Mouse (Mus musculus) kidney, embryonic 16.5 days (tissue): Measurements from ENCODE around the gene 1700019N19Rik. TPM values are rescaled to one million over a fixed set of nuclear protein-coding genes. Genes with fewer than 3 reads are reported as not detected.
A peak's percentile ranks its signal among the peaks of the same experiment; 100 is the strongest.

Experiments used
- ATAC-seq: fragments of 200-750 bp; cut with Nextera tagmentation; 2 replicates; pipeline ENCODE4 v1.8.0; 2017; ENCODE audit warnings: moderate TSS enrichment; ENCODE audit not compliant: low FRiP score, low TSS enrichment
- H3K27ac ChIP-seq: fragments of 300-500 bp; sonication (generic); 2 replicates; pipeline ENCODE4 v1.5.1; 2014; ENCODE audit warnings: low read length
- H3K27me3 ChIP-seq: fragments of 300-500 bp; sonication (generic); 2 replicates; pipeline ENCODE4 v1.6.1; 2014; ENCODE audit warnings: low read length, control low read depth, mixed read lengths; ENCODE audit not compliant: insufficient read depth
- H3K36me3 ChIP-seq: fragments of 300-500 bp; sonication (generic); 2 replicates; pipeline ENCODE4 v1.6.1; 2014; ENCODE audit warnings: low read length, control low read depth, mixed read lengths; ENCODE audit not compliant: insufficient read depth
- H3K4me1 ChIP-seq: fragments of 300-500 bp; sonication (generic); 2 replicates; pipeline ENCODE4 v1.6.1; 2014; ENCODE audit warnings: low read length, control low read depth, mixed read lengths; ENCODE audit not compliant: insufficient read depth
- H3K4me2 ChIP-seq: fragments of 300-500 bp; sonication (generic); replicated peaks from 2 replicates; pipeline ENCODE4 v1.6.1; 2014; ENCODE audit warnings: low read depth, low read length
- H3K4me3 ChIP-seq: fragments of 300-500 bp; sonication (generic); 2 replicates; pipeline ENCODE4 v1.5.1; 2014; ENCODE audit warnings: mild to moderate bottlenecking, low read length
- H3K9ac ChIP-seq: fragments of 300-500 bp; sonication (generic); replicated peaks from 2 replicates; pipeline ENCODE4 v1.6.1; 2014; ENCODE audit warnings: low read length
- H3K9me3 ChIP-seq: fragments of 300-500 bp; sonication (generic); 2 replicates; pipeline ENCODE4 v1.6.1; 2016; ENCODE audit warnings: low read length, control low read depth
- WGBS: fragments of 180-500 bp; shearing (Covaris S2); extraction: QIAGEN DNeasy Blood & Tissue Kit; methylation state at CpG from one replicate; pipeline ENCODE4 v1.1.7; 2014; 5-methylcytosine and 5-hydroxymethylcytosine counted together
- polyA plus RNA-seq: library from polyadenylated mRNA; unstranded; fragments of >200 nt; fragmentation: Nextera tagmentation; extraction: Ambion mirVana; gene quantifications from 2 replicates; pipeline ENCODE4 v1.2.1, GENCODE M21; 2015

The 1700019N19Rik gene
- polyA plus RNA-seq, 1 experiment from 2014 or later: not detected

DNA sequence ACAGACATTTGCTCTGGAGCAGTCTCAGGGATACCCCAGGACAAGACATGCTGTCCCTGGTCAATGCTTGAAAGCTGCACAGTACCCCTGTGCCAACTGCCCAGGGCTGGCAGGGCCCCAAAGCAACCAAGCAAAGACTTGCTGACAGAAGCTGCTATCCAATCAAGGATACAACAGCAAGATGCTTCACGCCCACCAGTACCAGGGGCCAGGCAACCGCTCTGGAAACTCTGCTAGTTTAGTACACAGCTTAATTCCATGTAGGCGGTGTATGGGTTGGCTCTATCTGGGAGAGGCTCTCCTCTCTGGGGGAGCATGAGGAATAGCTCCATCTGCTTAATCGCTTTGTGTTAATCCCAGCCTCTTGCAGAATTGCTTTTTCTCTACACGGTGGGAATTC is 35.3 kb upstream of the 1700019N19Rik start:
- 88% methylated on average over 5 of the region's 5 CpGs for WGBS
- Histone ChIP-seq H3K9me3 (no peaks in the 10 kb centered on the region), H3K4me3 (no peak overlapping the region), H3K27ac (no peak overlapping the region), H3K4me2 (no peak overlapping the region), H3K36me3 (peaks cover 5% of the 10 kb centered on the region; the same call in 1 of the 2 replicates), H3K4me1 (peaks cover 14% of the 10 kb centered on the region), H3K27me3 (no peaks in the 10 kb centered on the region), H3K9ac (no peak overlapping the region)
- no peak for ATAC-seq

DNA sequence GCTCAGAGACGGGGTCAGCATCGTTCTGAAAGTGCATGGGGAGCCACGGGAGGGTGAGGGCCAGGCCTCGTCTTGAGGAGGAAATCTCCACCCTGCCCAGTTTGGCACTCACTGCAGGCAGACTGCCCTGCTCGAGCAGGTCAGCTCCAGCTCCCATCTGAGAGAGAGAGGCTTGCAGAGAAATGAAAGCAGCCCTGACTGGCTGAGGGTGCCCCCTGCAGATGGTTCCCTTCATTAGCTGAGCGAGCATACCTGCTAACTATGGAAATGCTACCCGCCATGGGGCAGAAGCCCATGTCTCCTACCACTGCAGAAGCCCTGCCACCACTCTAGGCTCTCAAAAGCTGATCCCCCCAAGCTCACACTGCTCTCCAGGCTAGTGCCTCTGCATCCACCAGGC is 33.4 kb upstream of the 1700019N19Rik start:
- Histone ChIP-seq H3K27me3 (no peaks in the 10 kb centered on the region), H3K4me2 (no peak overlapping the region), H3K36me3 (peaks cover 7% of the 10 kb centered on the region; the same call in 1 of the 2 replicates), H3K4me1 (peaks cover under 1% of the 10 kb centered on the region; the same call in 1 of the 2 replicates), H3K4me3 (no peak overlapping the region), H3K9ac (no peak overlapping the region), H3K27ac (no peak overlapping the region), H3K9me3 (no peaks in the 10 kb centered on the region)
- ATAC-seq: no peak
- WGBS: 61% methylated on average over 7 of the region's 7 CpGs

DNA sequence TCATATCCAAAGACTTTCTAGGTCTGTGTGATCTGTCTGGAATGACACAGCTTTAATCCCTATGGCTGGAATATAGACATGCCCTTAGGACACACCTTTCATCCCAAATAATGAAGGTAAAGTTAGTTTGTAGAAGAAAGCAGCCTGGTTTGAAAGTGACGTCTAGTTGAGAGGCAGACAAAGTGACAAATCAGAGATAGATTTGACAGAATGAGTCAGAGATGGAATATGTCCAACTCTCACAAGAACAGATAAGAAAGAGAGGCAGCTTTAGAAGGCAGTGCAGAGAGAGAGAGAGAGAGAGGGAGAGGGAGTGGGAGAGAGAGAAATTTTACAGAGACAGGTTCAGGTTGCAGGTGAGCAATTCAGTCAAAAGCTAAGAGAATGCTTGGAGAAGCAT is 30.1 kb upstream of the 1700019N19Rik start:
- Histone ChIP-seq H3K4me1 (peaks cover 11% of the 10 kb centered on the region; the same call in 1 of the 2 replicates), H3K27me3 (no peaks in the 10 kb centered on the region), H3K36me3 (peaks cover 7% of the 10 kb centered on the region; the same call in 1 of the 2 replicates), H3K4me2 (no peak overlapping the region), H3K9me3 (no peaks in the 10 kb centered on the region), H3K9ac (no peak overlapping the region), H3K4me3 (no peak overlapping the region), H3K27ac (no peak overlapping the region)
- 68% methylated on average over 1 of the region's 1 CpGs for WGBS
- ATAC-seq: no peak

DNA sequence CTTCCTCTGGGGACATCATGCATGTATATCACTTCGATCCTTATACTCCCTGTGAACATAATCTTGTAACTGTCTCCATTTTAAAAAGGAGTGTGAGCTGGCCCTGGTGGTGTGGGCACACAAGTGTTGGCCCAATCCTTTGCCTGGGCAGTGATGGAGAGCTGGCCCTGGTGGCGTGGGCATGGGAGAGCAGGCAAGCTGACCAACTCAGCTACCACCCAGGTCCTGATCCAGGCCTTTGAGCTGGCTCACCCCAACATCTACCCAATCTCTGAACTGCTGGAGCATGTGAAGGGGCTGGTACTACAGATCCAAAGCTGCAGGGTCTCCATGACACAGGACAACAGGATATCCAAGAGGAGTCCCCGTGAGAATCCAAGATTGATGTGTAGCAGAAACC is 29.0 kb upstream of the 1700019N19Rik start:
- Histone ChIP-seq H3K9ac (no peak overlapping the region), H3K4me1 (peaks cover 21% of the 10 kb centered on the region; the same call in 1 of the 2 replicates), H3K27ac (no peak overlapping the region), H3K4me3 (no peak overlapping the region), H3K36me3 (peaks cover 7% of the 10 kb centered on the region; the same call in 1 of the 2 replicates), H3K27me3 (no peaks in the 10 kb centered on the region), H3K4me2 (no peak overlapping the region), H3K9me3 (no peaks in the 10 kb centered on the region)
- ATAC-seq: no peak
- WGBS: 84% methylated on average over 3 of the region's 3 CpGs

DNA sequence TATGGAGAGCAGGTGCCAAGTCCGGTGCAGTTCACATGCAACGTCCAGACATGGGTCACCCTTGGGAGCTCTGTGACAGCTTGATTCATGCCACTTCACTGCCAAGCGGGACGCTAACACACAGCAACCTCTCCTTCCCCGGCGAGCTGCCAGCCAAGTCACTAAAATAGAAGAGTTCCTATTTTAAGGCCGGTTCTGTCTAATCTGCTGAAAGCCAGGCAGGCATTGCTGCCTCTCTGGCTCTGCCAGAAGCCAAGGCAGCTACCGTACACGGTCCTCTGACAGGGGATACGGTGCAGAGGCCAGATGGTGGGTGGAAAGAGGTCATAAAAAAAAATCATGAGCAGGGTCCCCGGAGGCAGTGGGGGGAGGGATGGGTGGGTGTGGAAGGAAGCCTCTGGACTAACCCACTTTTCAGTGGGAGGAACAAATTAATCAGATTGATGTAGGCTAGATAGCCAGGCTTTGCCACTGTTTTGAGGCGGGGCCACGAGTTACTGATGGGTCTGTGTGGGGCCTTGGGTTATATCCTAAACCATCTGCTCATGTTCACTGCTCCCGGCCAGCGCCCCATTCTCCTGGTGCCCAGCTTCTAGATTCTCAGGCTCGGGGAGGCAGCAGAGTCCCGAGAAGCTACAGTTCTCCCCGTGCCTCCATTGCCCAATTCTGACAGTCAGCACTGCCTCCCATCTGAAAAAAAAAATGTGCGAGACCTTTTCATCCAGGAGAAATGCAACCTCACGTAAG is 28.4 kb upstream of the 1700019N19Rik start:
- no peak overlapping the region for H3K27ac ChIP-seq
- no peak for ATAC-seq

DNA sequence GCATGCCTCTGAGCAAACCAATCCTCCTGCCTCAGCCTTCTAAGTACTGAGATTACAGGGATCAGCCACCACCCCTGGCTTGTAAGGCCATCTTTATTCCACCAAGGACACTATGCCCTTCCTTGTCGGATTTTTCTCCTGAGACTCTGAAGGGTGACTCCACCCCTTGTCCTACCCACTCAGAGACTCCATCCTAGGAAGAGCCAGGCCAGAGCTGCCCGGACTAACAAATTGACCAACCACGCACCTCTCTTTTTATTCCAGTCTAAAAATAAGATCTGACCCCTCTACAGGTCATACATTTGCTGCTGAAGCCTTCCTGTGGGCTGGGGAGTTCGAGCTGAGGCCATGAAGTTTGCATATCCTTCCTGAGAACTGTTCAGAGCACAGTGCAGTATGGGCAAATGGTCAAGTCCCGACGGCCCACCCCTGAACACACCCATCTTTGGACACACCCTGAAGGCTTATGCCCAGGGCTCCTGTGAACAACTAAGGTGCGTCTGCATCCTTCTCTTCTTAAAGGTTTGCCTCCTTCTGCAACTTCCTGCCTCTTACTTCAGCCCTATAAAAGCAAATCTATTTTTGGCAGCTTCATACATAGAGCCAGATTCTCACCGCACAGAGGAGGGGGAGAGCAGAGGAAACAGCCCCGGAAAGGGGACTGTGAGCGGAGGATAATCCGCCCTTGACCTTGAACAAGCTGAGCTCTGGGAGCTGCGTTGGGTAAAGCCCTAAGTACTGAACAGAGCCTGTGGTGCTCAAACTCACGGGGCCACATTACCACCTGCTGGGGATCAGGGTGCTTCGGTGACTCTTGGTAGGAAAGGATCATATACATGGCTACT is 24.5 kb upstream of the 1700019N19Rik start:
- ATAC-seq: 0 out of 2 replicates have a peak, but pooled peaks have one; percentile 24
- no peaks in the 10 kb centered on the region for H3K36me3 ChIP-seq
- no peaks in the 10 kb centered on the region for H3K9me3 ChIP-seq
- H3K4me3 ChIP-seq: no peak overlapping the region
- peak overlapping the region; percentile 20; the same call in 1 of the 2 replicates for H3K27ac ChIP-seq
- WGBS: 68% methylated on average over 14 of the region's 14 CpGs
- no peaks in the 10 kb centered on the region for H3K27me3 ChIP-seq
- H3K4me2 ChIP-seq: no peak overlapping the region
- H3K4me1 ChIP-seq: peaks cover 26% of the 10 kb centered on the region
- H3K9ac ChIP-seq: no peak overlapping the region

More for the DNA sequence above, 28.4 kb upstream of the 1700019N19Rik start:
- peaks cover 7% of the 10 kb centered on the region; the same call in 1 of the 2 replicates for H3K36me3 ChIP-seq
- H3K9me3 ChIP-seq: no peaks in the 10 kb centered on the region
- no peak overlapping the region for H3K9ac ChIP-seq
- WGBS: 44% methylated on average over 20 of the region's 20 CpGs
- peaks cover 21% of the 10 kb centered on the region; the same call in 1 of the 2 replicates for H3K4me1 ChIP-seq
- H3K27me3 ChIP-seq: no peaks in the 10 kb centered on the region
- H3K4me2 ChIP-seq: no peak overlapping the region
- no peak overlapping the region for H3K4me3 ChIP-seq

DNA sequence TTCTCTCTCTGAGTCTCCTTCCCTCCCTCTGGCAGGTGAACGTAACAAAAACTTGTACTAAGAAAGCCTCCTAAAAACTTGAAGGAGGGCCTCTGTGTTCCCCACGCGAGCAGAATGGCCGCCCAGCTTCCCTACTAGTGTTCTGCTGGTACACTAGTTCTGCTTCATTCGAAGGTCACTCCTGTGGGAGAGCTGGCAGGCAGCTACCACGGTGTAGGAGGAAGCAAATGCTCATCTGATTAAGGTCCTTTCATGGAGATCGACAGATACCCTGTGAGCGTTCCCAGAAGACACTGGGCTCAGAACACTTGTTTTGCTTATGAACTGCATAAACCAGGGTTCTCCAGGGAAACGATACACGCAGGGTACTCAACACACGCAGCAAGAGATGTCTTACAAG is 23.1 kb upstream of the 1700019N19Rik start:
- Histone ChIP-seq H3K27me3 (no peaks in the 10 kb centered on the region), H3K4me3 (no peak overlapping the region), H3K36me3 (no peaks in the 10 kb centered on the region), H3K4me1 (peaks cover 23% of the 10 kb centered on the region), H3K9ac (no peak overlapping the region), H3K4me2 (no peak overlapping the region), H3K9me3 (no peaks in the 10 kb centered on the region), H3K27ac (no peak overlapping the region)
- 83% methylated on average over 11 of the region's 11 CpGs for WGBS
- ATAC-seq: no peak

DNA sequence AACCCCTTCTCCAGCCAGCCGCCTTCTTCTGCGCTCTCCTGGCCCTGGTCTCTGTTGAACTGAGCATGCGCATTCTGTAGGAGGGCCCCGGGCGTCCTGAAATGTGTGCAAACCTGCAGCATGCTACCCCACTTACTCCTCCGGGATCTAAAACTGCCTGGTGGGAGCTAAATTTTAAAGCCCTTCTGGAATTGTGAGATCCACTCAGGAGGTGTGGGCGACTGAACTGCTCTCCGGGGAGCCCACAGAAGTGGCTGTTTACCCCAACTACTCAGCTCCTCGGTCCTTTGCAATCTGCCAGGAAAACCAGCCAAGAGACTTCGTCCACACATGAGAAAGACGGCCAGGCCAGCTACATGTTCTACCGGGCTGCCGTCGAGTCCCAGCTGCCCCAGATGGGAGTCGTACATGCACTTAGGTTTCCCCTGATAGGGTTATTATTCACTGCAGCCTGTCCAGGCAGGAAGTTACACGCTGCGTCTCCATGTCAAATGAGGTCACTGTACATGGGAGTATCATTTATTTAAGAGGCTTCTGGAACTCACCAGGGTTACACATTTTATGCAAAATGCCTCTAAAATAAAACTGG is 22.3 kb upstream of the 1700019N19Rik start:
- Histone ChIP-seq H3K9ac (no peak overlapping the region), H3K27me3 (no peaks in the 10 kb centered on the region), H3K36me3 (no peaks in the 10 kb centered on the region), H3K27ac (peak overlapping the region; percentile 47; the same call in 1 of the 2 replicates), H3K4me3 (no peak overlapping the region), H3K4me2 (no peak overlapping the region), H3K9me3 (no peaks in the 10 kb centered on the region), H3K4me1 (peaks cover 17% of the 10 kb centered on the region)
- ATAC-seq: peak; percentile 43; the same call in 1 of the 2 replicates
- 52% methylated on average over 17 of the region's 17 CpGs for WGBS

DNA sequence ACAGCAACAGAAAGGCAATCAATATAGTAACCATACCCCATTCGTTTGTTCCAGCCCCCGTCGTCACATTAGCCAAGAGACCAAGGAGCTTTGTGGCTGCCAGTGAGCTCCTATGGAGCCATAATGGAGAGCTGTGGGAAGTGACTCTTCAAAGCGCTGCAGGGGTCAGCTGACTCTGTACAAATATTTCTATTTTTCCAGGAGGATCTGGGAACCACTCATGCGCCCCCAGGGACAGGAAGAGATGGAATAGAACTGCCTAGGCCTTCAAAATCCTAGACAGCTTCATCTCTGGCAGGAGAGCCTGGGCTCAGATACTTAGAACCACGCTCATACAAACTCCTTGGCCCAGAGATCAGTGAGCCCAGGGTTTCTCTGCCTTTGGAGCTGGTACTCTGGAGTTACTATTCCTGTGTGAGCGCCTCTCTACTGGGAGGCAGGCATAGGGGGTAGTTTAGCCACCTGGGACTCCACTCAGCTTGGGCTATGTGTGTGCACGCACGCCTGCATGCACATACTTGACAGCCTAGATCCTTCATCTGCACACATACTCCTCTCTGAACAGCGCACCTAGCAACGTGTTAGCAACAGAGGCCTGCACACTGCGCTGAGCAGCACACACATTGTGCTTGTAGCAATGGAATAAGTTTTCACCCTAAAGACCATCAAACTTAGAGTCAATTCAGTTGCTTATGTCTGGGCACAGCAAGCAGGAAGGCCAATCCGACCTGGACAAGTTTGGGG is 21.1 kb upstream of the 1700019N19Rik start:
- H3K36me3 ChIP-seq: no peaks in the 10 kb centered on the region
- 85% methylated on average over 13 of the region's 13 CpGs for WGBS
- H3K27ac ChIP-seq: no peak overlapping the region
- H3K4me3 ChIP-seq: no peak overlapping the region
- H3K9me3 ChIP-seq: no peaks in the 10 kb centered on the region
- H3K4me2 ChIP-seq: no peak overlapping the region
- H3K27me3 ChIP-seq: no peaks in the 10 kb centered on the region
- peaks cover 17% of the 10 kb centered on the region for H3K4me1 ChIP-seq
- no peak for ATAC-seq
- no peak overlapping the region for H3K9ac ChIP-seq
